Mouse (Mus musculus) granulocyte monocyte progenitor cell, adult 5-6 weeks (primary cell): ENCODE data around the gene Grtp1. TPM values are rescaled to one million over a fixed set of nuclear protein-coding genes. Genes with fewer than 3 reads are reported as not detected.

Source experiments
- ATAC-seq: replicated peaks from 2 replicates; pipeline ENCODE4 v1.8.0; 2016; ENCODE audit warnings: mild to moderate bottlenecking, moderate TSS enrichment, inconsistent platforms; ENCODE audit not compliant: poor library complexity, severe bottlenecking
- total RNA-seq, 2 experiments: library from RNA; stranded (forward) in 1 of 2; stranded (reverse) in 1 of 2; fragments of 200-712, 200-1000 nt in 1 of 2; fragments of >200 nt in 1 of 2; fragmentation: Nextera tagmentation in 1 of 2; gene quantifications; 2 replicates each; pipeline ENCODE4 v1.2.3; 2014 to 2017

The Grtp1 gene
- total RNA-seq, 2 experiments from 2014 or later = not detected

DNA sequence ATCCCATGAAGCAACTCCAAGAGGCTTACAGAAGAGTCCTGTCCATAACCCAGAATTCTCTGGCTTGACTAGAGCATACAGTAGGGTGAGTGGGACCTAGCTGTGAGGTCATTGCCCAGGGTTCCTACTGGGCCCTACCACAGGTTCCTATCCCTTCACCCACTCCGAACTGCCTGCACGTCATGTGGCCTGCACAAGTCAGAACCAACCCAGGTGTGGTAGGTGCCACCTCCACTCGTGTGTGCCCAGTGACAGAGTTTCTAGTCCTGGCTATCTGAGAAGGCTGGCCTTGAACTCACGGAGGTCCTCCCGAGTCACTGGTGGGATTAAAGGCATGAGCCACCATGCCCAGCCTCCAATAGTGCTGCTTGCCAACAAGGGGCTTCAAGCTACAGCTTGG, 22.3 kb downstream of the Grtp1 start:
- no peak for ATAC-seq

DNA sequence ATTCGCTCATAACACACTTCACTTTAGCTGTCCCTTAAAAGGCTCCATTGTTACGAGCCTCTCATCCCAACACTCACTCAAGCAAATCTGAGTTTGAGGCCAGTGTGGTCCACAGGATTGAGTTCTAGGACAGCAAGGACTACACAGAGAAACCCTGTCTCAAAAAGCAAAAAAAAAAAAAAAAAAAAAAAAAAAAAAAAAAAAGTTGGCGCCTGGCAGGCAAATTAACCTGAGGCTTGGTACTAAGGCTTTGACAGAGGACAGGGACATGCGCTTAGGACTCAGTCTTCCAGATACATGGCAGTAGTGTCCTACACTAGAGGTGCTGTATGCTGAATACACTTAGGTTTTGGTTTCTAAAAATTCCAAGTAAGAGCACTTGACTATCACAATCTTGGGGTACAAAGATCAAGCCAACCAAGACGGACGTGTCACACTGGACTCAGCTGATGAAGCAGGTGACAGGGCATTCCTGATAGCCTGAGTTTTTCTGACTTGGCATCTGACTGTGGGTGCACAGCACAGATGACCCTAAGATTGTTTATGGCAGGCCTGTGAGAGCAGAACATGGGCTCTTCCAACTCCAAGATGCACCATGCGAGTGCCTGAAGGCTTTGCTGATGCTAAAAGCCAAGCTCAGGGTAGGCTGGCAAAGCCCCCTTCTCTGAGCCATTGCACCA, 23.1 kb downstream of the Grtp1 start:
- no peak for ATAC-seq

DNA sequence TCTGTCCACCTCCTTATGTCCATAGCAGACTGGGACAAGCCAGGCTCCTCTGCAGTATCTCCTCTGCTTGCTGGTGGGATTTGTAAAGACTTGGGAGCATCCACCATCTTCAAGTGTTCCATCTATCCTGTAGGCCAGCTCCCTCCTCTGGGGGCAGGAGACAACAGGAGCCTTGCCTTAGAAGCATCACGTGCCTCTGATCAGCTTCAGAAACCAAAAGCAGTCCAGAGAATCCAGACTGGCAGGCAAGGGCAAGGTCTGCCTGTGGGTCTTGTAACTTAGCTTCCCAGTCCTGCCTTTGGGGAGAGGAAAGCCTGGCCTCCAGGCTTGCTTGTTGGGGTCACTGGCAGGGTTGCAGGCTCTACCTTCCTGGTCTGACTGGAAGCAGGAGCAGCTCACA, 24.8 kb downstream of the Grtp1 start:
- no peak for ATAC-seq

DNA sequence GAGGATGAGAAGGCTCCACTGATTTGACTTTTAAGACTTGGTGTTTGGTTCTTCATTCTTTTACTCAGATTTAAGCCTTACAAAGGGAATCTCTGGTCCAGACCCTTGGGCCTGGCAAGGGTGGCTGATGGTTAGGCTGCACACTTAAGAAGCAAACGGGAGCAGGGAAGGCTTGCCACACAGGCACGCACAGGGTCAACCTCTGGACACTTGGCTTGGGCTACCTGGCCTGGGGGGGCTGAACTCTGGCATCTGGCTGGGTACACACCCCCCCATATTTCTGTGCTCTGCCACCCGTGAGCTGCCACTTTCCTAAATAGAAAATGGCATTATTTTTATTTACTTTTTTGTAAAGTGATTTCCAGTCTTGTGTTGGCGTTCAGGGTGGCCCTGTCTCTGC, 25.6 kb downstream of the Grtp1 start:
- ATAC-seq = no peak

DNA sequence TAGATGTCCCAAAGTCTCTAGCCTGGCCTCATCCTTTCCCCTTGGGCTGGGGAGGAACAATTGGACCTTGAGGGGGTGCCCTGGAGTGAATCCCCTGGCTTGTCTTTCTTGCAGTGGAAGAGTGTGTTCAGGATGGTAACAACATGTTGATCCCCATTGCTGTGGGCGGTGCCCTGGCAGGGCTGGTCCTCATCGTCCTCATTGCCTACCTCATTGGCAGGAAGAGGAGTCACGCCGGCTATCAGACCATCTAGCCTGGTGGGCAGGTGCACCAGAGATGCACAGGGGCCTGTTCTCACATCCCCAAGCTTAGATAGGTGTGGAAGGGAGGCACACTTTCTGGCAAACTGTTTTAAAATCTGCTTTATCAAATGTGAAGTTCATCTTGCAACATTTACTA, 26.1 kb downstream of the Grtp1 start:
- ATAC-seq = no peak

DNA sequence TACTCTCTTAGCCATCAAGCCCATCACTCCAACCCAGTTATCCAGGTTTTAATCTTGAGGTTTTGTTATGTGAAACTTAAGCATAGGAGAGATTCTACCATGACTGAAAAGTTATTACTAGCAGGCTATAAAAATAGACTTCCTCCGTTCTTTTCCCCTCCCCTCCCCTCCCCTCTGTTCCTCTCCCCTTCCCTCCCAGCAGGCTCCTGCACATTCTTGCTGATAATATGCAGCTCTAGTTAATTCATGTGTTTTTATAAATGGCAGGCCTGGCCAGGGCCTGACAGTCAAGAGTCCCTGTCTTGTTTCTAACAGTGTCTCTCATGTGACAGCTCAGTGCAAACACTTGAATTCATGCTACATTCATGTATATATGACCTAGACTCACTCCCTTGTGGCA, 29.9 kb downstream of the Grtp1 start:
- ATAC-seq = no peak

DNA sequence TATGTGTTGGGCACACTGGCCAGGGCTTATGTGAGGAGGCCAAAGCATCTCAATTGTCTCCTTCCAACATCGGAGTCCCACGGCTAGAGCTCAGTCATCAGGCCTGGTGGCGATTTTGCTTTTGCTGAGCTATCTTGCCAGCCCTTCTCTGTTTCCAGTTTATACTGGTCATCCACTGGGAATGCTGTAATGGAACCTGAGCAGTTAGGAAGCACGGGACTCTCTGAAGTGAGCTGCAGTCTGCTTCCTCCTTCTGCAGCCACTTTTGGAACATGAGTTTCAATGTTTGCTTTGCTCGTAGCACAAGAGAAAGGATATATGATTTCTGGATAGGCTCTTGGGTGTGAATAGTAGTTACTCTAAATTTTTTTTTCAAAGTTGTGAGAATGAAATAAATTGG, 36.1 kb downstream of the Grtp1 start:
- no peak for ATAC-seq

DNA sequence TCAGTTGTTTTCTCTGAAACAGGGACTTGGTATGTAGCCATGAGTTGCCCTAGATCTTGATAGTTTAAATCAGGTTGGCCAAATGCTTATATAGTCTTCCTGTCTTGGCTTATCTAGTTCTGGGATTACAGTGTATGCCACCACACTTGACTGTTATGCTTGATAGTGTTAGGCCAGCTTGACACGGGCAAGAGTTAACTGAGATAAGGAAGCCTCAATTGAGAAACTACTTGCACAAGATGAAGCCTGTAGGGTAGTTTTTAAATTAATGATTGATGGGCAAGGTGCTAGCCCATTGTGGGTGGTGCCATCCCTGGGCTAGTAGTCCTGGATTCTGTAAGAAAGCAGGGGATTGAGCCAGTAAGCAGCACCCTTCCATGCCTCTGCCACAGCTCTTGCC, 36.9 kb downstream of the Grtp1 start:
- no peak; the same call in 1 of the 2 replicates for ATAC-seq

DNA sequence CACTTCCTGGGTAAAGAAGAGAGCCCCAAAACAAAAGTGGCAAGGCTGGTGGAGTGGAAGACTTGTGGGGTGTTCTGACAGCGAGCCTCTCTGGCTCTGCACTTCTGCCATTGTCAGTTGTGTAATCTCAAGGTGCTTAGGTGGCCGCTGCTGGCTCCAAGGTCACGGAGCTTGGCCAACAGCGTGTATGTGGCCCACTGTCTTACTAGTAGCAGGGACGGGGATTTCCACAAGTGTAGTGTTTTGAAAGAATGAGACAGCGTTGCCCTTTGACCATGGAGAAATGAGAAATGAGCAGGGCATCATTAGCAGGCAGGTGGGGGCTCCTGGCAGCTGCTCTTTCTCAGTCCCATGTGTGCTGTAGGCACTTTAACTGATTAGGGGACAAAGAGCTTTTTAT, 38.3 kb downstream of the Grtp1 start:
- ATAC-seq = peak; percentile 26

GRCm38 (mm10) chr8:13160691-13161090, 39.7 kb downstream of the Grtp1 start:
- ATAC-seq = peak; percentile 63

DNA sequence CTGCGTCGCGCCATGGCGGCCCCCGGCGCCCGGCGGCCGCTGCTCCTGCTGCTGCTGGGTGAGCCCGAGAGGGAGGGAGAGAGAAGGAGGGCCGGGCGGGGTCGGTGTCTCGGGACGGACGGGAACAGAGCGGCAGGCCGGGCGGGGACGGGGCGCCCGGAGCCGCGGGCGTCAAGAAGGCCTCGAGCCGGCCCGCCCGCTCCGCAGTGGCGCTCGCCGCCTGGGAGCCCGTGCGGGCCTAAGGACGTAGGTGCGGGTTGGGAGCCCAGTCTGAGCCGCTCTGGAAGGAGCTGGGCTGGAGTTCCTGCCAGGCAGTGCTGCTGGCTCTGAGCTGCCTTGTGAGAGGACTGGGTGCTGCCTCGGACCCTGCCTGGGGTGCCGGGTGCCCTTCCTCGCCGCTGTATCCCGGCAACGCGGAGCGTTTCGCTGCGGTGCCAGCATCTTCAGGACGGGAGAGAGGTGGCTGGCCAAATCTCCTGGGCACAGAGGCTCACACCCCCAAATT, 41.0 kb downstream of the Grtp1 start:
- no peak for ATAC-seq

GRCm38 (mm10) chr8:13158718-13159376, 41.6 kb downstream of the Grtp1 start, which contains the start of gene Lamp1:
Lamp1 (plus strand) TSS chr8:13159161.
- peak; percentile 61 for ATAC-seq

GRCm38 (mm10) chr8:13156327-13157097, 43.9 kb downstream of the Grtp1 start:
- no peak for ATAC-seq

GRCm38 (mm10) chr8:13155358-13155757, 45.1 kb downstream of the Grtp1 start:
- peak; percentile 68 for ATAC-seq

GRCm38 (mm10) chr8:13154099-13154498, 46.3 kb downstream of the Grtp1 start:
- ATAC-seq = no peak

DNA sequence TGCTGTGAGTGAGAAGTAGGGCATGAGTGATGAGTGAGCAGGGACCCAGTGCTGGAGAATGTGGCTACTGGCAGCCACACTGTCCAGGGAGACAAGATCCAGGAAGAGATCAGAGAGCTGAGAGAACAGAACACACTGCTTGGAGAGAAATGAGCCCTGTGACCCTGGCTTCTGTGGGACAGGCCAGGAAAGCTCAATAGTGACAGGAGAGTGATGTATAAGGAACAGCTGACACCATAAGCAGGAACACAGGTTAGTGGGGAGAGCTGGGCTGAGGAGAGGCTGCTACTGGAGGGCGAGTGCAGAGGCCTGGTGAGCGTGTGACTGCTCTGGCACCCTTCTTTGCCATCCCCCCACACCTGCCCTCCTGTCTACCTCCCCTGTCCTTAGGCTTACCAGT, 49.5 kb downstream of the Grtp1 start:
- ATAC-seq = no peak

- ATAC-seq = no peak
Observed at GRCm38 (mm10) chr8:13149866-13150265, 50.6 kb downstream of the Grtp1 start.

DNA sequence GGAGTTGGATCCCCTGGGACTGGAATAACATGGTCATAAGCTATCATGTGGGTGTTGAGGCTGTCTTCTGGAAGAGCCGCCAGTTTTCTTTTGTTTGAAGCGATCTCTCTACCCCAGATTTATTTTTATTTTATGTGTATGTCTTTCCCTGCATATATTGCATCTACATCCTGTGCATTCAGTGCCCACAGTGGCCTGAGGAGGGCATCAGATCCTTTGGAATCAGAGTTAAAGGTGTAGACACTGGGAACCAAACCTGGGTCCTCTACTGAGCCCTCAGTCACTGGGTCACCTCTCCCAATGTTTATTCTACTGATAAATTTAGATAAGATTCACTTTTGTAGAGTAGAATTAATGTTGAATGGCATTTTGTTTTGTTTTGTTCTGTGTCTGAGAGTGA, 51.1 kb downstream of the Grtp1 start:
- ATAC-seq = no peak

DNA sequence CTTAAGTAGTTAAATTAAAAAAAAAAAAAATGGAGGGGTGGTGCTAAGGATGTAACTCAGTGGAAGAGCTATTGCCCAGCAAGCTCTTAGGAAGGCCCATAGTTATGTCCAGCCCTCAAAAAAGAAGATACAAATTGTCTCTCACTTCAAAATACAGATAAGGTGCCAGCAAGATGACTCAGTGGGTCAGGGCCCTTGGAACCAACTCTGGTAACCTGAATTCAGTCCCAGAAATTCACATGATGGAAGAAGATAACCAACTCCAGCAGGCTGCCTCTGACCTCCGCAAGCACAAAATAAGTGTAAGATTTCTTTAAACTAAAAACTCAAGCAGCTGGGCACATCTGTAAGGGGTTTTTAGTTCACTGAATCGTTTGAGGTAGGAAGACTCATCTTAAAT, 51.9 kb downstream of the Grtp1 start:
- no peak for ATAC-seq

- ATAC-seq = no peak
Observed at GRCm38 (mm10) chr8:13141681-13142080, 58.7 kb downstream of the Grtp1 start.

- no peak for ATAC-seq
Observed at GRCm38 (mm10) chr8:13139641-13140182, 60.7 kb downstream of the Grtp1 start.
